Mouse (Mus musculus): Measurements from ENCODE around the gene Slc9c1. TPM values are rescaled to one million over a fixed set of nuclear protein-coding genes. Genes with fewer than 3 reads are reported as not detected.

Gene Slc9c1
- polyA plus RNA-seq, 1 experiment from 2014 or later = not detected

- WGBS = 92% methylated on average over 2 of the region's 2 CpGs
These were observed 100.7 kb downstream of the Slc9c1 start for GRCm38 (mm10) chr16:45635826-45636225.

GRCm38 (mm10) chr16:45640070-45640762 is 105.1 kb downstream of the Slc9c1 start:
- Histone ChIP-seq H3K9ac (ENCODE audit: low read length) (no peak overlapping the region), H3K27ac (ENCODE audit: low read depth, low read length) (no peak overlapping the region), H3K4me2 (no peak overlapping the region), H3K4me1 (ENCODE audit: control insufficient read depth, insufficient read depth, low read length) (no peaks in the 10 kb centered on the region), H3K9me3 (ENCODE audit: control insufficient read depth, low read length) (no peaks in the 10 kb centered on the region), H3K27me3 (ENCODE audit: control insufficient read depth, insufficient read depth, low read length) (no peaks in the 10 kb centered on the region), H3K36me3 (ENCODE audit: control insufficient read depth, insufficient read depth, low read length) (no peaks in the 10 kb centered on the region), H3K4me3 (ENCODE audit: low read depth, low read length) (no peak overlapping the region)
- ATAC-seq (ENCODE audit: low FRiP score) (no peak), DNase-seq (ENCODE audit: low spot score, missing footprints) (no peak)
- WGBS = 83% methylated on average over 10 of the region's 10 CpGs

More at GRCm38 (mm10) chr16:45635826-45636225, 100.7 kb downstream of the Slc9c1 start:
- H3K9ac ChIP-seq (ENCODE audit: low read length) = no peak overlapping the region
- no peak overlapping the region for H3K27ac ChIP-seq (ENCODE audit: low read depth, low read length)
- H3K4me3 ChIP-seq (ENCODE audit: low read depth, low read length) = no peak overlapping the region
- no peaks in the 10 kb centered on the region for H3K27me3 ChIP-seq (ENCODE audit: control insufficient read depth, insufficient read depth, low read length)
- DNase-seq (ENCODE audit: low spot score, missing footprints) (no peak), ATAC-seq (ENCODE audit: low FRiP score) (no peak)
- H3K4me2 ChIP-seq = no peak overlapping the region
- no peaks in the 10 kb centered on the region for H3K9me3 ChIP-seq (ENCODE audit: control insufficient read depth, low read length)
- no peaks in the 10 kb centered on the region for H3K36me3 ChIP-seq (ENCODE audit: control insufficient read depth, insufficient read depth, low read length)
- no peaks in the 10 kb centered on the region for H3K4me1 ChIP-seq (ENCODE audit: control insufficient read depth, insufficient read depth, low read length)

GRCm38 (mm10) chr16:45641301-45641700 is 106.2 kb downstream of the Slc9c1 start:
- Histone ChIP-seq H3K27me3 (ENCODE audit: control insufficient read depth, insufficient read depth, low read length) (no peaks in the 10 kb centered on the region), H3K4me3 (ENCODE audit: low read depth, low read length) (no peak overlapping the region), H3K4me2 (no peak overlapping the region), H3K27ac (ENCODE audit: low read depth, low read length) (no peak overlapping the region), H3K9me3 (ENCODE audit: control insufficient read depth, low read length) (no peaks in the 10 kb centered on the region), H3K36me3 (ENCODE audit: control insufficient read depth, insufficient read depth, low read length) (no peaks in the 10 kb centered on the region), H3K9ac (ENCODE audit: low read length) (no peak overlapping the region), H3K4me1 (ENCODE audit: control insufficient read depth, insufficient read depth, low read length) (no peaks in the 10 kb centered on the region)
- no peak for DNase-seq (ENCODE audit: low spot score, missing footprints)
- no peak for ATAC-seq (ENCODE audit: low FRiP score)
- WGBS = 76% methylated on average over 3 of the region's 3 CpGs

GRCm38 (mm10) chr16:45643944-45644343 is 108.8 kb downstream of the Slc9c1 start:
- 93% methylated on average over 3 of the region's 3 CpGs for WGBS
- Histone ChIP-seq H3K9me3 (ENCODE audit: control insufficient read depth, low read length) (no peaks in the 10 kb centered on the region), H3K4me3 (ENCODE audit: low read depth, low read length) (no peak overlapping the region), H3K27ac (ENCODE audit: low read depth, low read length) (no peak overlapping the region), H3K9ac (ENCODE audit: low read length) (no peak overlapping the region), H3K36me3 (ENCODE audit: control insufficient read depth, insufficient read depth, low read length) (no peaks in the 10 kb centered on the region), H3K27me3 (ENCODE audit: control insufficient read depth, insufficient read depth, low read length) (no peaks in the 10 kb centered on the region), H3K4me1 (ENCODE audit: control insufficient read depth, insufficient read depth, low read length) (no peaks in the 10 kb centered on the region), H3K4me2 (no peak overlapping the region)
- ATAC-seq (ENCODE audit: low FRiP score) = no peak
- no peak for DNase-seq (ENCODE audit: low spot score, missing footprints)

GRCm38 (mm10) chr16:45644380-45644779 is 109.3 kb downstream of the Slc9c1 start:
- no peaks in the 10 kb centered on the region for H3K9me3 ChIP-seq (ENCODE audit: control insufficient read depth, low read length)
- 78% methylated on average over 6 of the region's 6 CpGs for WGBS
- H3K4me2 ChIP-seq = no peak overlapping the region
- no peak for ATAC-seq (ENCODE audit: low FRiP score)
- no peaks in the 10 kb centered on the region for H3K36me3 ChIP-seq (ENCODE audit: control insufficient read depth, insufficient read depth, low read length)
- H3K27ac ChIP-seq (ENCODE audit: low read depth, low read length) = no peak overlapping the region
- peak; percentile 12 for DNase-seq (ENCODE audit: low spot score, missing footprints)
- no peak overlapping the region for H3K9ac ChIP-seq (ENCODE audit: low read length)
- H3K27me3 ChIP-seq (ENCODE audit: control insufficient read depth, insufficient read depth, low read length) = no peaks in the 10 kb centered on the region
- H3K4me3 ChIP-seq (ENCODE audit: low read depth, low read length) = no peak overlapping the region
- H3K4me1 ChIP-seq (ENCODE audit: control insufficient read depth, insufficient read depth, low read length) = no peaks in the 10 kb centered on the region

GRCm38 (mm10) chr16:45651497-45651896 is 116.4 kb downstream of the Slc9c1 start:
- Histone ChIP-seq H3K9me3 (ENCODE audit: control insufficient read depth, low read length) (no peaks in the 10 kb centered on the region), H3K27ac (ENCODE audit: low read depth, low read length) (no peak overlapping the region), H3K4me1 (ENCODE audit: control insufficient read depth, insufficient read depth, low read length) (peaks cover 2% of the 10 kb centered on the region; the same call in 1 of the 2 replicates), H3K4me2 (no peak overlapping the region), H3K9ac (ENCODE audit: low read length) (no peak overlapping the region), H3K4me3 (ENCODE audit: low read depth, low read length) (no peak overlapping the region), H3K27me3 (ENCODE audit: control insufficient read depth, insufficient read depth, low read length) (peaks cover 8% of the 10 kb centered on the region; the same call in 1 of the 2 replicates), H3K36me3 (ENCODE audit: control insufficient read depth, insufficient read depth, low read length) (no peaks in the 10 kb centered on the region)
- WGBS = 63% methylated on average over 2 of the region's 2 CpGs
- ATAC-seq (ENCODE audit: low FRiP score) (no peak), DNase-seq (ENCODE audit: low spot score, missing footprints) (peak; percentile 26)

- Histone ChIP-seq H3K9ac (ENCODE audit: low read length) (no peak overlapping the region), H3K27me3 (ENCODE audit: control insufficient read depth, insufficient read depth, low read length) (peaks cover 8% of the 10 kb centered on the region; the same call in 1 of the 2 replicates), H3K27ac (ENCODE audit: low read depth, low read length) (no peak overlapping the region), H3K4me1 (ENCODE audit: control insufficient read depth, insufficient read depth, low read length) (peaks cover 2% of the 10 kb centered on the region; the same call in 1 of the 2 replicates), H3K9me3 (ENCODE audit: control insufficient read depth, low read length) (no peaks in the 10 kb centered on the region), H3K36me3 (ENCODE audit: control insufficient read depth, insufficient read depth, low read length) (no peaks in the 10 kb centered on the region), H3K4me3 (ENCODE audit: low read depth, low read length) (peak overlapping the region; percentile 14; the same call in 1 of the 2 replicates), H3K4me2 (peak overlapping the region; percentile 40)
- DNase-seq (ENCODE audit: low spot score, missing footprints) (peak; percentile 82), ATAC-seq (ENCODE audit: low FRiP score) (no peak)
- 14% methylated on average over 17 of the region's 17 CpGs for WGBS
These were observed 118.2 kb downstream of the Slc9c1 start for GRCm38 (mm10) chr16:45653009-45653933.

GRCm38 (mm10) chr16:45653934-45654332 is 118.8 kb downstream of the Slc9c1 start, which contains the start of gene BC016579:
Gene BC016579, minus strand, starts transcription at chr16:45654068.
- peaks cover 2% of the 10 kb centered on the region; the same call in 1 of the 2 replicates for H3K4me1 ChIP-seq (ENCODE audit: control insufficient read depth, insufficient read depth, low read length)
- no peaks in the 10 kb centered on the region for H3K9me3 ChIP-seq (ENCODE audit: control insufficient read depth, low read length)
- no peak within 1 kb of the TSS for H3K9ac ChIP-seq (ENCODE audit: low read length)
- H3K4me3 ChIP-seq (ENCODE audit: low read depth, low read length) = peak within 1 kb of the TSS; percentile 14; the same call in 1 of the 2 replicates
- peaks cover 8% of the 10 kb centered on the region; the same call in 1 of the 2 replicates for H3K27me3 ChIP-seq (ENCODE audit: control insufficient read depth, insufficient read depth, low read length)
- peak; percentile 80 for DNase-seq (ENCODE audit: low spot score, missing footprints)
- WGBS = 4% methylated on average over 20 of the region's 20 CpGs
- peak within 1 kb of the TSS; percentile 40 for H3K4me2 ChIP-seq
- ATAC-seq (ENCODE audit: low FRiP score) = peak; percentile 22; the same call in 1 of the 2 replicates
- H3K27ac ChIP-seq (ENCODE audit: low read depth, low read length) = no peak within 1 kb of the TSS
- H3K36me3 ChIP-seq (ENCODE audit: control insufficient read depth, insufficient read depth, low read length) = no peaks in the 10 kb centered on the region
